Mouse (Mus musculus) liver, embryonic 15.5 days (tissue): Measurements from ENCODE around the gene G0s2. TPM values are rescaled to one million over a fixed set of nuclear protein-coding genes. Genes with fewer than 3 reads are reported as not detected.
"Not testable (repeated sequence)": the region's sequence is repeated elsewhere in the genome, so short reads cannot be mapped to it uniquely, and the experiment has no call there.

Experiments
- ATAC-seq: fragments of 200-750 bp; cut with Nextera tagmentation; 2 replicates; pipeline ENCODE4 v1.8.0; 2017; ENCODE audit warnings: moderate number of reproducible peaks, mild to moderate bottlenecking, moderate library complexity; ENCODE audit not compliant: insufficient read depth
- H3K27ac ChIP-seq: fragments of 300-500 bp; sonication (generic); replicated peaks from 2 replicates; pipeline ENCODE4 v1.5.1; 2015; ENCODE audit warnings: mild to moderate bottlenecking, inconsistent platforms
- H3K27me3 ChIP-seq: fragments of 300-500 bp; sonication (generic); 2 replicates; pipeline ENCODE4 v1.6.1; 2015; ENCODE audit warnings: mild to moderate bottlenecking, inconsistent platforms
- H3K36me3 ChIP-seq: fragments of 300-500 bp; sonication (generic); replicated peaks from 2 replicates; pipeline ENCODE4 v1.6.1; 2015; ENCODE audit warnings: moderate library complexity, mild to moderate bottlenecking, inconsistent platforms
- H3K4me1 ChIP-seq: fragments of 300-500 bp; sonication (generic); replicated peaks from 2 replicates; pipeline ENCODE4 v1.6.1; 2015; ENCODE audit warnings: inconsistent platforms
- H3K4me2 ChIP-seq: fragments of 300-500 bp; sonication (generic); 2 replicates; pipeline ENCODE4 v1.6.1; 2015; ENCODE audit warnings: moderate library complexity, mild to moderate bottlenecking, inconsistent platforms
- H3K4me3 ChIP-seq: fragments of 300-500 bp; sonication (generic); replicated peaks from 2 replicates; pipeline ENCODE4 v1.5.1; 2015; ENCODE audit warnings: mild to moderate bottlenecking, inconsistent platforms
- H3K9ac ChIP-seq: fragments of 300-500 bp; sonication (generic); 2 replicates; pipeline ENCODE4 v1.6.1; 2015; ENCODE audit warnings: moderate library complexity, mild to moderate bottlenecking, inconsistent platforms
- H3K9me3 ChIP-seq: fragments of 300-500 bp; sonication (generic); replicated peaks from 2 replicates; pipeline ENCODE4 v1.6.1; 2016; ENCODE audit warnings: inconsistent platforms
- WGBS: fragments of 180-500 bp; shearing (Covaris S2); methylation state at CpG from one replicate; pipeline ENCODE4 v1.1.7; 2015; ENCODE audit warnings: mixed read lengths; ENCODE audit not compliant: insufficient replicate concordance; 5-methylcytosine and 5-hydroxymethylcytosine counted together
- polyA plus RNA-seq: library from polyadenylated mRNA; unstranded; fragments of >200 nt; fragmentation: Nextera tagmentation; extraction: Ambion mirVana; gene quantifications from 2 replicates; pipeline ENCODE4 v1.2.1, GENCODE M21; 2015

Gene G0s2
- polyA plus RNA-seq, 1 experiment from 2014 or later: 105 TPM

- no peak overlapping the region for H3K9ac ChIP-seq
- H3K4me3 ChIP-seq: no peak overlapping the region
- peak; percentile 43; the same call in 1 of the 2 replicates for ATAC-seq
- no peak overlapping the region for H3K27ac ChIP-seq
- H3K36me3 ChIP-seq: no peaks in the 10 kb centered on the region
- 0 out of 2 replicates have a peak, but pooled peaks cover 4% of the 10 kb centered on the region for H3K4me1 ChIP-seq
- H3K27me3 ChIP-seq: no peaks in the 10 kb centered on the region
- WGBS: 64% methylated on average over 2 of the region's 2 CpGs
- no peak overlapping the region for H3K4me2 ChIP-seq
- no peaks in the 10 kb centered on the region for H3K9me3 ChIP-seq
Observed at GRCm38 (mm10) chr1:193287578-193287977, 14.6 kb upstream of the G0s2 start.

GRCm38 (mm10) chr1:193285766-193286325 lies 12.8 kb upstream of the G0s2 start:
- not testable (repeated sequence) for H3K4me2 ChIP-seq, H3K4me1 ChIP-seq, H3K27ac ChIP-seq, H3K36me3 ChIP-seq, H3K27me3 ChIP-seq, H3K9ac ChIP-seq, ATAC-seq, H3K9me3 ChIP-seq, H3K4me3 ChIP-seq
- WGBS: 46% methylated on average over 3 of the region's 3 CpGs

- no peaks in the 10 kb centered on the region for H3K27me3 ChIP-seq
- no peak for ATAC-seq
- no peaks in the 10 kb centered on the region for H3K36me3 ChIP-seq
- no peak overlapping the region for H3K4me3 ChIP-seq
- 62% methylated on average over 7 of the region's 7 CpGs for WGBS
- H3K9me3 ChIP-seq: no peaks in the 10 kb centered on the region
- no peak overlapping the region for H3K27ac ChIP-seq
- H3K9ac ChIP-seq: no peak overlapping the region
- 0 out of 2 replicates have a peak, but pooled peaks cover 4% of the 10 kb centered on the region for H3K4me1 ChIP-seq
- no peak overlapping the region for H3K4me2 ChIP-seq
Observed at GRCm38 (mm10) chr1:193284228-193284779, 11.3 kb upstream of the G0s2 start.

- 60% methylated on average over 2 of the region's 2 CpGs for WGBS
- Histone ChIP-seq H3K36me3 (no peaks in the 10 kb centered on the region), H3K4me3 (no peak overlapping the region), H3K9me3 (no peaks in the 10 kb centered on the region), H3K27me3 (no peaks in the 10 kb centered on the region), H3K27ac (no peak overlapping the region), H3K9ac (no peak overlapping the region), H3K4me2 (no peak overlapping the region), H3K4me1 (peaks cover 13% of the 10 kb centered on the region)
- ATAC-seq: no peak
Observed at GRCm38 (mm10) chr1:193281344-193281743, 8.3 kb upstream of the G0s2 start.

GRCm38 (mm10) chr1:193279492-193279891 lies 6.5 kb upstream of the G0s2 start:
- H3K4me2 ChIP-seq: no peak overlapping the region
- 35% methylated on average over 4 of the region's 4 CpGs for WGBS
- no peaks in the 10 kb centered on the region for H3K36me3 ChIP-seq
- ATAC-seq: no peak
- H3K9ac ChIP-seq: no peak overlapping the region
- peaks cover 23% of the 10 kb centered on the region for H3K4me1 ChIP-seq
- H3K9me3 ChIP-seq: no peaks in the 10 kb centered on the region
- H3K27me3 ChIP-seq: no peaks in the 10 kb centered on the region
- no peak overlapping the region for H3K4me3 ChIP-seq
- H3K27ac ChIP-seq: no peak overlapping the region

GRCm38 (mm10) chr1:193278414-193279045 lies 5.5 kb upstream of the G0s2 start:
- Histone ChIP-seq H3K9ac (no peak overlapping the region), H3K27me3 (no peaks in the 10 kb centered on the region), H3K27ac (no peak overlapping the region), H3K4me1 (peaks cover 19% of the 10 kb centered on the region), H3K36me3 (no peaks in the 10 kb centered on the region), H3K9me3 (no peaks in the 10 kb centered on the region), H3K4me3 (no peak overlapping the region), H3K4me2 (no peak overlapping the region)
- 35% methylated on average over 6 of the region's 6 CpGs for WGBS
- ATAC-seq: no peak

- Histone ChIP-seq H3K4me2 (peak overlapping the region; percentile 27; the same call in 1 of the 2 replicates), H3K27me3 (no peaks in the 10 kb centered on the region), H3K4me3 (no peak overlapping the region), H3K9ac (no peak overlapping the region), H3K36me3 (no peaks in the 10 kb centered on the region), H3K27ac (peak overlapping the region; percentile 51), H3K9me3 (no peaks in the 10 kb centered on the region), H3K4me1 (peaks cover 22% of the 10 kb centered on the region)
- peak; percentile 14; the same call in 1 of the 2 replicates for ATAC-seq
- 45% methylated on average over 8 of the region's 8 CpGs for WGBS
Observed at GRCm38 (mm10) chr1:193274407-193275071, 1.5 kb upstream of the G0s2 start.

- 0 out of 2 replicates have a peak, but pooled peaks have one; percentile 1 for ATAC-seq
- H3K9ac ChIP-seq: peak overlapping the region; percentile 36
- H3K4me1 ChIP-seq: peaks cover 12% of the 10 kb centered on the region; the same call in 1 of the 2 replicates
- H3K27me3 ChIP-seq: no peaks in the 10 kb centered on the region
- H3K27ac ChIP-seq: peak overlapping the region; percentile 69
- peak overlapping the region; percentile 55 for H3K4me3 ChIP-seq
- H3K9me3 ChIP-seq: no peaks in the 10 kb centered on the region
- 42% methylated on average over 24 of the region's 24 CpGs for WGBS
- H3K4me2 ChIP-seq: peak overlapping the region; percentile 50
- H3K36me3 ChIP-seq: no peaks in the 10 kb centered on the region
Observed at GRCm38 (mm10) chr1:193272137-193272915, 691 bp downstream of the G0s2 start.

- H3K9me3 ChIP-seq: no peaks in the 10 kb centered on the region
- H3K4me2 ChIP-seq: peak overlapping the region; percentile 50
- H3K4me3 ChIP-seq: peak overlapping the region; percentile 55
- no peaks in the 10 kb centered on the region for H3K27me3 ChIP-seq
- peak overlapping the region; percentile 69 for H3K27ac ChIP-seq
- peaks cover 12% of the 10 kb centered on the region; the same call in 1 of the 2 replicates for H3K4me1 ChIP-seq
- no peak for ATAC-seq
- H3K9ac ChIP-seq: no peak overlapping the region
- H3K36me3 ChIP-seq: no peaks in the 10 kb centered on the region
- WGBS: 32% methylated on average over 6 of the region's 6 CpGs
Observed at GRCm38 (mm10) chr1:193270965-193271763, 1.9 kb downstream of the G0s2 start.

- no peaks in the 10 kb centered on the region for H3K4me1 ChIP-seq
- H3K36me3 ChIP-seq: no peaks in the 10 kb centered on the region
- no peak overlapping the region for H3K27ac ChIP-seq
- H3K27me3 ChIP-seq: no peaks in the 10 kb centered on the region
- H3K9me3 ChIP-seq: no peaks in the 10 kb centered on the region
- ATAC-seq: no peak
- no peak overlapping the region for H3K4me2 ChIP-seq
- no peak overlapping the region for H3K9ac ChIP-seq
- H3K4me3 ChIP-seq: no peak overlapping the region
Observed at GRCm38 (mm10) chr1:193265734-193266133, 7.3 kb downstream of the G0s2 start.
